Mouse (Mus musculus) gastrocnemius, adult 8-10 months (tissue): Measurements from ENCODE around the gene AI467606. TPM values are rescaled to one million over a fixed set of nuclear protein-coding genes. Genes with fewer than 3 reads are reported as not detected.

Experiments
- DNase-seq, 2 experiments: peaks; one replicate each; pipeline ENCODE4 v3.0.0; 2022; ENCODE audit warnings: low spot score in 2 of 2
- total RNA-seq, 4 experiments: library from RNA; stranded (reverse); gene quantifications; 2 replicates each; pipeline ENCODE4 v1.2.4; 2022

The AI467606 gene
- total RNA-seq, 4 experiments from 2014 or later, result 0.12 to 0.74 (median 0.25) TPM

- DNase-seq, result no peak
Observed at GRCm38 (mm10) chr7:127093914-127094313, 2.8 kb downstream of the AI467606 start.

- no peak for DNase-seq
Observed at GRCm38 (mm10) chr7:127096456-127096855, 5.3 kb downstream of the AI467606 start.

GRCm38 (mm10) chr7:127098521-127098920, 7.4 kb downstream of the AI467606 start:
- DNase-seq, result no peak

- DNase-seq, result no peak
Observed at GRCm38 (mm10) chr7:127098950-127099349, 7.8 kb downstream of the AI467606 start.

- no peak for DNase-seq
Observed at GRCm38 (mm10) chr7:127099528-127099927, 8.4 kb downstream of the AI467606 start.

- DNase-seq, result no peak
Observed at GRCm38 (mm10) chr7:127101451-127102016, 10.4 kb downstream of the AI467606 start.

- DNase-seq, result no peak
Observed at GRCm38 (mm10) chr7:127102148-127102547, 11.0 kb downstream of the AI467606 start.

GRCm38 (mm10) chr7:127103960-127104359, 12.8 kb downstream of the AI467606 start:
- DNase-seq, result no peak

GRCm38 (mm10) chr7:127104560-127105332, 13.6 kb downstream of the AI467606 start:
- peak; percentile 18 to 31 for DNase-seq

GRCm38 (mm10) chr7:127105551-127105950, 14.4 kb downstream of the AI467606 start:
- DNase-seq, result no peak

GRCm38 (mm10) chr7:127110239-127111007, 19.3 kb downstream of the AI467606 start:
- peak in 1 of 2 experiments; percentile 41 for DNase-seq

GRCm38 (mm10) chr7:127111461-127111860, 20.3 kb downstream of the AI467606 start:
- peak; percentile 24 to 25 for DNase-seq

- no peak for DNase-seq
Observed at GRCm38 (mm10) chr7:127112251-127112841, 21.2 kb downstream of the AI467606 start.

GRCm38 (mm10) chr7:127112921-127113597, 21.9 kb downstream of the AI467606 start:
- no peak for DNase-seq

GRCm38 (mm10) chr7:127113614-127114259, 22.6 kb downstream of the AI467606 start:
- DNase-seq, result no peak

- no peak for DNase-seq
Observed at GRCm38 (mm10) chr7:127114920-127115319, 23.8 kb downstream of the AI467606 start.

GRCm38 (mm10) chr7:127116331-127116935, 25.3 kb downstream of the AI467606 start:
- DNase-seq, result no peak

- peak; percentile 10 to 36 for DNase-seq
Observed at GRCm38 (mm10) chr7:127117948-127118347, 26.8 kb downstream of the AI467606 start.

GRCm38 (mm10) chr7:127118671-127119445, 27.7 kb downstream of the AI467606 start:
- DNase-seq, result no peak
